Mouse (Mus musculus) natural killer cell, adult 2 months (primary cell): ENCODE measurements around the gene Olig1.
"Not testable (repeated sequence)": the region's sequence is repeated elsewhere in the genome, so short reads cannot be mapped to it uniquely, and the experiment has no call there.

Source experiments
- DNase-seq, 2 experiments: peaks; one replicate each; pipeline ENCODE4 v3.0.0; 2022; ENCODE audit warnings: low spot score in 2 of 2

Olig1 gene

GRCm38 (mm10) chr16:91246292-91246691 lies 23.3 kb upstream of the Olig1 start:
- DNase-seq = no peak

DNA sequence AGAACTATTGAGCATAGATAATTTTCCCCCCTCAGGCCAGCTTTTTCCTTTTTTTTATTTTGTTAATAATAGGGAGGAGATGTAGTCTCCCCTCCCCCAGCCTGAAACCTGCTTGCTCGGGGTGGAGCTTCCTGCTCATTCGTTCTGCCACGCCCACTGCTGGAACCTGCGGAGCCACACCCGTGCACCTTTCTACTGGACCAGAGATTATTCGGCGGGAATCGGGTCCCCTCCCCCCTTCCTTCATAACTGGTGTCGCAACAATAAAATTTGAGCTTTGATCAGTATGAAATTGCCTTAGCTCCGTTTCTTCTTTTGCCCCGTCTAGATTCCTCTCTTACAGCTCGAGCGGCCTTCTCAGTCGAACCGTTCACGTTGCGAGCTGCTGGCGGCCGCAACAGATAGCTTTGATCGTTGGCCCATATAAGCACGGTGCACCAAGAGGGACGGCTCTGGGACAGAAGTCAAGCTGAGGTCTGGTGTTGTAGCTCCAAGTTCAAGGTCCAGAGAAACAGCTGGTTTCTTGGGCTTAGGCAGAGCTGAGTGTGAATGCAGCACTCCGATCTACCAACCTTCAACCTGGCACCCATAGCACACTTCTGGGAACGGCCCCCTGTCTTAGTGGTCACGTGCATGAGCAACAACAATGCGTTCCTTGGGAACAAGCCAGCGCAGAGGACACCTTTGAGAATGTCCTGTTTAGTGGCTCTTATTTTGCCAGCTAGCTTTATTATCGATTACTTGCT lies 14.0 kb upstream of the Olig1 start:
- not testable (repeated sequence) for DNase-seq

DNA sequence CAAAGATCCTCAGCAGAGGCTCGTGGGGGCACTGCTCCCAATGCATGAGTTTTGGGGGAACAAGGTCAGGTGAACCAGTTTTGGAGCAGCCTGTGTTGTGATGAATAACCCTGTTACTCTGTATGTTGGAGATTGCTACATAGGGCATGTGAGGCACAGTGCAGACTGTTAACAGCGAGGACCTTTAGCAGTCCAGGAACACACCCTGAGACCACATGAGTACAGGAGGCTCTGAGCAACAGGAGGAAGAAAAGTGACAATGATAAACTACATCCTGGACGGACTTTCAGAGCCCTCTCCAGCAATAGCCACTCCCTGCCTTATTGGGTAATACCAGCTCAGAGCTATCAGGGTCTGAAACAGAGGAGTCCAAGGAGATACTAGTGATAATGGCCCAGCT lies 10.6 kb upstream of the Olig1 start:
- no peak for DNase-seq

DNA sequence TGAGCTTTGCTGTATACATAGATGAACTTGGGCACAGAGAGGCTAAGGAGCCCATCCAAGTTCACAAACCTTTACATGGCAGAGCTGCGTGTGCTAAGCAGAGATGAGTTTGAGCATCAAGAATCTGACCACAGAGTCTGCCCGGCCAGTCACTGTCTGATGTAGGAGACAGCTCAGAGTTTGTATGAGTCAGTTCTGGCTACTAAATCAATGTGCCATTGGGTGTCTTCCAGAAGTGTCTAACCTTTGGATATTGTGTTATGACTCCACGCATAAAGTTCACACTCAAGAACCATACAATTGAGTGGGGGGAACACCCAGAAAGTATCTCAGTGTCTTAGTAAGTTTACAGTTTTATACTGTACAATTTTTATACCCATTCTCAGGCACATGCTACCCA lies 8.7 kb upstream of the Olig1 start:
- no peak for DNase-seq

DNA sequence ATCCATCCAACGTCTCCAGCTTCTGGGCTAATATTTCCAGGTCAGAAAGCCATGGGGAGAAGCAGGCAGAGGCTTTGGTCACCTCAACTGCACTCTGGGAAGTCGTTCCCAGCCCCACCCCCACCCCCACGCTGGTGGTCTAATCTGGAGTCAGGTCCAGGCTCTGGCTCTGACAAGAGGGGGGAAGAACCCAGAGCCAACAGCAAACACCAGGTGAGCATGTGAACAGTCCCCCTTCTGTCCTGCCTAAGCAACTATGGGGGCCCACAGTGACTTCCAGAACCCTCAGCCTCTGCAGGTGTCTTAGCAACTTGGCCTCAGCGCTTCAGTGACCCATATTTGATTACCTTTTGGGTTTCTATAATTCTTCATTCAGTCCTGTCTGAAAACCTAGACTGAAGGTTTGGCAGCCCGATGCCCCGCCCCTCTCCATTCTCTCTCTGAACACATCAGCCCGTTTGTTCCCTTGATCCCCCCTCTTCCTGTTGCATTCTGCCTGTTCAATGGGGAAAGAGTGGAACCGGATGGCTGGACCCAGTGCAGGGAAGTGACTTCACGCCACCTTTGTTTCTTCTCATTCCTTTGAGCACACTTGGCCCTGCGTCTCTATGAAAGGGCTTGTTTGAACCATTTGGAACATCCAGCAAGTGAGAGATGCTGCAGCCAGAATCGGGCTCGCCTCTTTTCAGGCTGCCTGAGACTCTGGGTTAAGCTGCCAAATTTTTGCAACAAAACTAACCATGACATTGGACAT lies 6.9 kb upstream of the Olig1 start:
- no peak for DNase-seq

- DNase-seq = no peak
Measured at GRCm38 (mm10) chr16:91265972-91266371, 3.6 kb upstream of the Olig1 start.

- no peak for DNase-seq
Measured at GRCm38 (mm10) chr16:91268724-91269452, 684 bp upstream of the Olig1 start.

GRCm38 (mm10) chr16:91270212-91270971 lies 820 bp downstream of the Olig1 start:
- no peak for DNase-seq

- DNase-seq = no peak
Measured at GRCm38 (mm10) chr16:91270982-91271549, 1.5 kb downstream of the Olig1 start.

DNA sequence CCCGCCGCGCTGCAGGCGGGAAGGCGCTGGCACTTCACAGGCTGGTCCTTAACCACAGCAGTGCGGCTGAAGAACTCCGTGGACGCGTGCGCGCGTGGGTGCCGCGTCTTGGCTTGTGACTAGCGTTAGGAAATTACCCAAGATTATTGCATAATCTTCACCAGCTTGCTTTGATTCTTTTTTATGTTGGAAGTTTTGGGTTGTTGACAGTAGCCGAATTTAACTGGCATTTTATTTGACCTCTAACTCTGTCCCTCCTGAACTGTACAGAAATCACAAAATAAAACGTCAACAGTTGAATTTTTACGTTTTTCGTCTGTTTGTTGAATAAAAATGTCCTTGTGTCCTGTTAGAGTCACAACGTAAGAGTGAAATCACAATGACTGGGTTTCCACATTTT lies 2.1 kb downstream of the Olig1 start:
- DNase-seq = no peak

- no peak for DNase-seq
Measured at GRCm38 (mm10) chr16:91280516-91280915, 10.9 kb downstream of the Olig1 start.

DNA sequence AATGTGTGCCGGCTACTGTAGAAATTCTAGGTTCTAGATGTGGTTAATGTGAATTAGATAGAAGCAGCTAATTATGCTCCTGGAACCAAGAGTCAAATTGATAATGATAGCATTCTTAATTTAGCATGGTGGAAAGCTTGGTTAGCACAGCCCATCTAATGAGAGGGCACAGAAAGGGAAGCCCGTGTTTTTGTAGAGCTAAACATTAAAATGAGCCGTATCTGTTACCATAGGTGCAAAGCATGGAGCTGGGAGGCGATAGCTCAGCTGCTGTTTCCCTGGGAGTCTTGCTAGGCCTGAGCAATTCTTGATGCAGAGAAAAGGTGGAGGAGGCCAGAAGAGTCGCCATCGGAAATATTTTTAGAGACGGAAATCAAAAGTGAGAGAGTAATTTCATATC lies 22.5 kb downstream of the Olig1 start:
- no peak for DNase-seq

GRCm38 (mm10) chr16:91292719-91293333 lies 23.3 kb downstream of the Olig1 start:
- DNase-seq = no peak

GRCm38 (mm10) chr16:91297726-91298125 lies 28.2 kb downstream of the Olig1 start:
- DNase-seq = no peak

DNA sequence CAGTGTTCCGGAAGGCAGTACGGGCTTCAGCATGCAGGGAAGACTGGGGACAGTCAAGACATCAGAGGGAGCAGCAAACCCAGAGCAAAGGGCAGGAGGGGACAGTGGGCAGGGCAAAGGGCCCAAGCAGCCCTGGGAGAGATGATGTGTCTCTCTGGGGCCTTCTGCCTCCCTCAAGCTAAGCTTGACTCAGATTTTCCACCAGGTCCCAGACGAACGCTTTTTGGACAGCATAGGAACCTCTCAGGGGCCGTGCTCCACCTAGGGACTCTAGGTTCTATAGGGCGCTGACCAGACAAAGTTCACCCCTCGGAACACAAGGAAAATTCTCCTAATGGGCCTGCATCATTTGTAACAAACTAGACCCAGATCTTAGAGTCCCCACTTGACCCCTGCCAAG lies 29.8 kb downstream of the Olig1 start:
- DNase-seq = no peak

DNA sequence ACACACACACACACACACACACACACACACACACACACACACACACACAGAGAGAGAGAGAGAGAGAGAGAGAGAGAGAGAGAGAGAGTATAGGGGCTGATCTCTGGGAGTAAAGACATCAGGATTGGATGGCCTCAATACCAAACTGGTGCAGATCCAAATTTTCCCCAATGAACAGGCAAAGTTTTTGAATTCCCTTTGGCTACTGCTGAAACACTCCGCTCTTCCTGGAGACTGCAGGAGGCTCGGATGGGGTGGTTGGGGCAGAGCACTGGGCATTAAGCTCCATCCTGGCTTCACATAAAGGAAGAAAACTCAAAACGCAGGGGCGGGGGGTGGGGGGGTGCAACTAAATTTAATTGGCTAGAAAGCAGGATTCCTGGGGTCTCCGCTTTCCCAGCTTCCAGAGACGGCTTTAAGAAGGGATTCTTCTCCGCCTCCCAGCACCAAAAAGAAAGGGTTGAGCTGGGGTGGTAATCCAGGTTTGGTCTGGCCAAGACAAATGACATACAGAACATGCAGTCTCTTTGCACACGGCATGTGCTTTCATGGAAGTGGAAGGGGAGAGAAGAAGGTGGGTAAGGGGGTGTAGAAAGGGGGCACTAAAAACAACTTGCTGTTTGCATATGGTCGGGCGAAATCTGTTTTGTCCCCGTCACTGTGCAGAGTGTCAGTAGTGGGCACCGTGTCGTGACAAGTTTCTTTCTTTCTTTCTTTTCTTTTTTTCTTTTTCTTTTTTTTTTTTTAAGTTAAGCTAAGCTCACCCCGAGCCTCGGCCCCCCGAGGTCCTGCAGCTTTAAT lies 31.3 kb downstream of the Olig1 start:
- DNase-seq = no peak

GRCm38 (mm10) chr16:91301454-91301853 lies 31.9 kb downstream of the Olig1 start:
- no peak for DNase-seq

GRCm38 (mm10) chr16:91303776-91304709 lies 34.5 kb downstream of the Olig1 start:
- DNase-seq = no peak

DNA sequence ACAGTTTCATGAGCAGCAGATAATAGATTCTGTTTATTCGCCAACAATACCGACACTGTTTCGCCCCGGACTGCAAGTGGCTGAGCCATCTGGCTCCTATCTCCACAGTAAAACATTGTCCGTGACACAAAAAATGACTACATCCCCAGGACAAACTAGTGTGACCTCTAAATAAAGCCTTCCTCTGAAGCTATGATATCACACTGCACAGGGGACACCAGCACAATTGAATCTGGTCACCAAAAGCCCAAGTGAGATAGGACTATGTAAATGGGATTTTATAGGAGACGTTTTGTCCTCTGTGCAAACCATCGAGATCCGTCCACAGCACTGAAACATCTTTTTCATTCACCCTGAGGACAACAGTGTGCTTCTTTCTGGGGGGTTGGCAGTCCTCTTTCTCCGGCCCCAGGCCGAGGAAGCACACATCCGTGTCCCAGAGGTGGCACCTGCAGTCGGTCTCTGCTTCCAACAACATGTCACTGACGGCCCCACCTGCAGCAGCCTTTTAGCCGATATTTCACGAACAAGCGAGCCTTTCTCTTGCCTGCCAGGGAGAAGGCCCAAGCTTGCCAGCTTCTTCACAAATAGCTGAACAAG lies 36.0 kb downstream of the Olig1 start:
- DNase-seq = no peak
